Mouse (Mus musculus): ENCODE data around the gene Cdkn2a. TPM values are rescaled to one million over a fixed set of nuclear protein-coding genes. Genes with fewer than 3 reads are reported as not detected.

Cdkn2a gene
- 0.36 TPM for polyA plus RNA-seq (2014; fragmentation: Illumina TruSeq; extraction: RNeasy Lipid Tissue Mini Kit (QIAGEN cat#74804); ENCODE audit: low read depth, low replicate concordance)

DNA sequence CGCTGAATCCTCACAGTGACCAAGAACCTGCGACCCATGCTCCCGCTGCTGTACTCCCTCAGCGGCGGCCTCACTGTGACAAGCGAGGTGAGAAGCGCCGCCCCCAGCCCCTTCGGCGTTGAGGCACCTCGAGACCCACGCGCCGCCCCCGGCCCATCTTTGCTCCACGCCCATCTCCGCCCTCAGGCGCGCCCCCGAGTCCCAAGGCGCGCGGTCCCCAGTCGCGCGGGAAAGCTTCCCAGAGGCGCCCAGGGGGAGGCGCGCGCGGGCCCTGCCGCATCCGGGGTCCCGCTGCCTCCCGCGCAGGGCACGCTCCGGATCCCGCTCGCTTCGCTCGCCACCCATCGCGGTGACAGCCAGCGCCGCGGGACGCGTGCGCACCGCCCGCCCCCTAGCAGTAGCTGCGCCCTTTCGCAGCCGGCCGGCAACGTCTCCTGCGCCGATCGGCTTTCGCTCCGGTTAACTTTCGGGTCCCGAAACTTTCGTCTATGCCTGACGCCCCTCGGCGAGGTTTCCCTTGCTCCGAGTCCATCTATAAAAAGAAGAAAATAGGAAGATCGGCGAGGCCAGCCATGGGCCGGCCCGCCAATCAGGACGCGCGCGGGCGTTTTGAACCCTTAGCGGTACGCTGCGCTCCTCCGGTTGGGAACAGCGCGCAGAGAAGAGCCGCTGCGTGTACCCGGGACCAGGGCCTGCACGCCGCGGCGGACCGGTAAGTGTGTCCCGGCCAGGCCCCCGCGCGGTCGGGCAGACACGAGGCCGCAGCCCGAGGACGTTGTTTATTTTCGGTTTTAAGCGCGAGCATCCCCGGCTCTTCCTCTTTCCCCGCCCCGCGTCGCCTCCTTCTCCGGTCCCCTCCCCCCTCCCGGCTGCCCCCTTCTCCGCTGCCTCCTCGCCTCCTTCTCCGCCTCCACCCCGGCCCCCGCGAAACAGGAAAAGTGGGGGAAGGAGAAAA lies at the start of gene Cdkn2a:
TSS of gene Cdkn2a (minus strand) at position 168 of the 955 bp plus-strand sequence.

DNA sequence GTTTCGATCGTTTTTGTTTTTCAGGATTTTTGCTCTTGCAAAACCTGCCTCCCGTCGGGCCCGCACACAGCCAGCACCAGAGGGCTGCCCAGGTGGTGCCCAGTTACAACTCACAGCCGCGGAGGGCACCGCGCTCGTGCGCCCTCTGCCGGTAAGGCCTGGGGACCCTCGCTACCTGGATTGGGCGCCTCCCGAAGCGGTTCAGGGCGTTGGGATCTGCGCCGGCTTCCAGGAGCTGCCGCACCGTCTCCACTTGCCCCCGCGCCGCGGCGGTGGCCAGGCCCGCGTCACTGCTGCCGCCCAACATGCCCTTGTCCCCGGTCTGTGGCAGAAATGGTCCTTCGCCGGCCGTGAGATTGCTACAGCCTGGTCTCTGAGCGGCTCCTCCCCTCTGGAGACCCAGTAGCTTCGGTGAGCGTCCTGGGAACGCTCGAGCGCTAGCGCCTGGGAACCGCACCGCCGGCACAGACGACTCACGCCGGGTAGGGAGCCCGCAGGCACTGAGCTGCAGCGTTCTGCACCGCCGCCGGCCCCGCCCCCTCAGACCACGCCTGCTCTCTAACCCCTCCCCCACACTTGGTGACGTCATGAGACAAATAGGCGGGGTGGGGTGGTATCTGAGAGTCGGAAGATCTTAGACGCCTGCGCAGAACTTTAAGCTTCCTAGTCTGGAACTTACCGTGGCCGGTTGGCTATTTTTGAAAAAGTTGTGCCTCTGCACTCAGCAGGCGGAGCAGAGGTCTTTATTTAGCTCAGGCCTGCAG lies 16.2 kb upstream of the Cdkn2a start, which contains the start of gene Cdkn2b:
TSS of gene Cdkn2b (minus strand) at position 549 of the 764 bp plus-strand sequence.

Other genes starting within 250 kb of the Cdkn2a start
- 11.4 TPM for gene Mtap, start 157.5 kb downstream of the Cdkn2a start, polyA plus RNA-seq (2014; fragmentation: Illumina TruSeq; extraction: RNeasy Lipid Tissue Mini Kit (QIAGEN cat#74804); ENCODE audit: low read depth, low replicate concordance)
- gene Cdkn2b, start 16.4 kb upstream of the Cdkn2a start, polyA plus RNA-seq (2014; fragmentation: Illumina TruSeq; extraction: RNeasy Lipid Tissue Mini Kit (QIAGEN cat#74804); ENCODE audit: low read depth, low replicate concordance), result 6.8 TPM

Measured in testis, adult 10 weeks (tissue).